Mouse (Mus musculus): ENCODE results near the gene Vmn2r3. TPM values are rescaled to one million over a fixed set of nuclear protein-coding genes. Genes with fewer than 3 reads are reported as not detected.
"Not testable (repeated sequence)": the region's sequence is repeated elsewhere in the genome, so short reads cannot be mapped to it uniquely, and the experiment has no call there.

The Vmn2r3 gene
- polyA plus RNA-seq (2012; rRNA removed) = not detected in 2 replicates

- Histone ChIP-seq H3K27ac (ENCODE audit: insufficient read depth, low read depth, low read length) (no peak within 1 kb of the TSS), H3K4me3 (ENCODE audit: low read depth, low read length) (no peak within 1 kb of the TSS), H3K4me1 (ENCODE audit: control insufficient read depth, insufficient read depth, insufficient read length, low read length) (no peaks in the 10 kb centered on the region), H3K27me3 (ENCODE audit: control insufficient read depth, insufficient read depth, low read length) (no peaks in the 10 kb centered on the region), H3K36me3 (ENCODE audit: control insufficient read depth, insufficient read depth, low read length) (no peaks in the 10 kb centered on the region)
- WGBS = 67% methylated on average over 1 of the region's 1 CpGs
- TF ChIP-seq POLR2A (IDR thresholded peaks at IDR 0.05; ENCODE audit: low read depth, low read length) = no peak
- no peak for TF ChIP-seq CTCF (IDR thresholded peaks at IDR 0.05; ENCODE audit: extremely low read depth, insufficient read length, insufficient replicate concordance, low read depth, low read length)
Measured at GRCm38 (mm10) chr3:64289609-64290008, at the start of gene Vmn2r3. Gene Vmn2r3, minus strand, starts transcription at chr3:64289709.

GRCm38 (mm10) chr3:64332548-64332947, 43.0 kb upstream of the Vmn2r3 start:
- no peaks in the 10 kb centered on the region for H3K36me3 ChIP-seq (ENCODE audit: control insufficient read depth, insufficient read depth, low read length)
- H3K27ac ChIP-seq (ENCODE audit: insufficient read depth, low read depth, low read length) = no peak overlapping the region
- WGBS = 64% methylated on average over 1 of the region's 1 CpGs
- no peak overlapping the region for H3K4me3 ChIP-seq (ENCODE audit: low read depth, low read length)
- no peaks in the 10 kb centered on the region for H3K4me1 ChIP-seq (ENCODE audit: control insufficient read depth, insufficient read depth, insufficient read length, low read length)
- TF ChIP-seq POLR2A (IDR thresholded peaks at IDR 0.05; ENCODE audit: low read depth, low read length) (no peak), CTCF (IDR thresholded peaks at IDR 0.05; ENCODE audit: extremely low read depth, insufficient read length, insufficient replicate concordance, low read depth, low read length) (no peak)
- H3K27me3 ChIP-seq (ENCODE audit: control insufficient read depth, insufficient read depth, low read length) = no peaks in the 10 kb centered on the region

GRCm38 (mm10) chr3:64321824-64322223, 32.3 kb upstream of the Vmn2r3 start:
- H3K4me3 ChIP-seq (ENCODE audit: low read depth, low read length) = no peak overlapping the region
- no peaks in the 10 kb centered on the region for H3K27me3 ChIP-seq (ENCODE audit: control insufficient read depth, insufficient read depth, low read length)
- H3K27ac ChIP-seq (ENCODE audit: insufficient read depth, low read depth, low read length) = no peak overlapping the region
- no peaks in the 10 kb centered on the region for H3K4me1 ChIP-seq (ENCODE audit: control insufficient read depth, insufficient read depth, insufficient read length, low read length)
- WGBS = 81% methylated on average over 2 of the region's 2 CpGs
- TF ChIP-seq POLR2A (IDR thresholded peaks at IDR 0.05; ENCODE audit: low read depth, low read length) (no peak), CTCF (IDR thresholded peaks at IDR 0.05; ENCODE audit: extremely low read depth, insufficient read length, insufficient replicate concordance, low read depth, low read length) (no peak)
- H3K36me3 ChIP-seq (ENCODE audit: control insufficient read depth, insufficient read depth, low read length) = no peaks in the 10 kb centered on the region

- Histone ChIP-seq H3K4me3 (ENCODE audit: low read depth, low read length) (no peak overlapping the region), H3K4me1 (ENCODE audit: control insufficient read depth, insufficient read depth, insufficient read length, low read length) (no peaks in the 10 kb centered on the region), H3K27me3 (ENCODE audit: control insufficient read depth, insufficient read depth, low read length) (no peaks in the 10 kb centered on the region), H3K27ac (ENCODE audit: insufficient read depth, low read depth, low read length) (no peak overlapping the region), H3K36me3 (ENCODE audit: control insufficient read depth, insufficient read depth, low read length) (no peaks in the 10 kb centered on the region)
- no peak for TF ChIP-seq POLR2A (IDR thresholded peaks at IDR 0.05; ENCODE audit: low read depth, low read length)
- TF ChIP-seq CTCF (IDR thresholded peaks at IDR 0.05; ENCODE audit: extremely low read depth, insufficient read length, insufficient replicate concordance, low read depth, low read length) = no peak
Measured at GRCm38 (mm10) chr3:64306799-64307198, 17.3 kb upstream of the Vmn2r3 start.

GRCm38 (mm10) chr3:64265762-64266112, 23.8 kb downstream of the Vmn2r3 start:
- Histone ChIP-seq H3K4me3 (ENCODE audit: low read depth, low read length) (no peak overlapping the region), H3K36me3 (ENCODE audit: control insufficient read depth, insufficient read depth, low read length) (no peaks in the 10 kb centered on the region), H3K27me3 (ENCODE audit: control insufficient read depth, insufficient read depth, low read length) (no peaks in the 10 kb centered on the region), H3K27ac (ENCODE audit: insufficient read depth, low read depth, low read length) (no peak overlapping the region), H3K4me1 (ENCODE audit: control insufficient read depth, insufficient read depth, insufficient read length, low read length) (no peaks in the 10 kb centered on the region)
- TF ChIP-seq CTCF (IDR thresholded peaks at IDR 0.05; ENCODE audit: extremely low read depth, insufficient read length, insufficient replicate concordance, low read depth, low read length) (no peak), POLR2A (IDR thresholded peaks at IDR 0.05; ENCODE audit: low read depth, low read length) (no peak)
- 34% methylated on average over 1 of the region's 1 CpGs for WGBS

GRCm38 (mm10) chr3:64265056-64265761, 24.3 kb downstream of the Vmn2r3 start:
- not testable (repeated sequence) for H3K4me3 ChIP-seq (ENCODE audit: low read depth, low read length); H3K27ac ChIP-seq (ENCODE audit: insufficient read depth, low read depth, low read length); H3K36me3 ChIP-seq (ENCODE audit: control insufficient read depth, insufficient read depth, low read length); H3K27me3 ChIP-seq (ENCODE audit: control insufficient read depth, insufficient read depth, low read length); H3K4me1 ChIP-seq (ENCODE audit: control insufficient read depth, insufficient read depth, insufficient read length, low read length)
- 52% methylated on average over 7 of the region's 7 CpGs for WGBS

GRCm38 (mm10) chr3:64259582-64259981, 29.9 kb downstream of the Vmn2r3 start:
- H3K27me3 ChIP-seq (ENCODE audit: control insufficient read depth, insufficient read depth, low read length) = no peaks in the 10 kb centered on the region
- WGBS = 72% methylated on average over 3 of the region's 3 CpGs
- H3K4me1 ChIP-seq (ENCODE audit: control insufficient read depth, insufficient read depth, insufficient read length, low read length) = no peaks in the 10 kb centered on the region
- H3K4me3 ChIP-seq (ENCODE audit: low read depth, low read length) = no peak overlapping the region
- H3K27ac ChIP-seq (ENCODE audit: insufficient read depth, low read depth, low read length) = no peak overlapping the region
- no peaks in the 10 kb centered on the region for H3K36me3 ChIP-seq (ENCODE audit: control insufficient read depth, insufficient read depth, low read length)
- TF ChIP-seq POLR2A (IDR thresholded peaks at IDR 0.05; ENCODE audit: low read depth, low read length) = no peak
- no peak for TF ChIP-seq CTCF (IDR thresholded peaks at IDR 0.05; ENCODE audit: extremely low read depth, insufficient read length, insufficient replicate concordance, low read depth, low read length)
